Mouse (Mus musculus) CH12.LX (cell line): ENCODE results near the gene H2-M10.4. TPM values are rescaled to one million over a fixed set of nuclear protein-coding genes. Genes with fewer than 3 reads are reported as not detected.

Experiments used
- DNase-seq: peaks from one replicate; pipeline ENCODE4 v3.0.0-alpha.2; 2013; ENCODE audit errors: extremely low read depth
- H3K27ac ChIP-seq: 2 replicates; pipeline ENCODE4 v1.5.1; 2012; ENCODE audit warnings: low read depth, mild to moderate bottlenecking, control low read depth, moderate library complexity; ENCODE audit not compliant: insufficient read depth
- H3K27me3 ChIP-seq: replicated peaks from 2 replicates; pipeline ENCODE3; 2012; ENCODE audit warnings: inconsistent platforms
- H3K36me3 ChIP-seq, 2 experiments: replicated peaks in 1 of 2; 2 replicates each; pipeline versions ENCODE3 to v1.6.1; 2012; ENCODE audit warnings: inconsistent platforms in 1 of 2, low read length in 1 of 2, mild to moderate bottlenecking in 1 of 2, mixed read lengths in 1 of 2, moderate library complexity in 1 of 2; ENCODE audit not compliant: control insufficient read depth in 1 of 2, insufficient read depth in 1 of 2
- H3K4me1 ChIP-seq, 2 experiments: 2 replicates each; pipeline ENCODE4 v1.6.1; 2012; ENCODE audit warnings: inconsistent platforms in 1 of 2, moderate library complexity in 1 of 2; ENCODE audit not compliant: insufficient read depth in 2 of 2, control insufficient read depth in 1 of 2
- H3K4me2 ChIP-seq: 2 replicates; pipeline ENCODE4 v1.6.1; 2012; ENCODE audit warnings: low read depth, mild to moderate bottlenecking, control low read depth; ENCODE audit not compliant: poor library complexity, insufficient read depth, severe bottlenecking
- H3K4me3 ChIP-seq, 3 experiments: fragments of 150-350 bp in 1 of 3; sonication (generic) in 1 of 3; replicated peaks in 1 of 3; 2 replicates each; pipeline versions ENCODE3 to v1.5.1; 2011 to 2012; ENCODE audit warnings: low read depth in 2 of 3, low read length in 2 of 3, mild to moderate bottlenecking in 2 of 3, moderate library complexity in 2 of 3, control low read depth in 1 of 3, improper control_type of control experiment in 1 of 3, inconsistent platforms in 1 of 3, mixed read lengths in 1 of 3; ENCODE audit not compliant: poor library complexity in 1 of 3
- H3K79me2 ChIP-seq: replicated peaks from 2 replicates; pipeline ENCODE4 v1.6.1; 2012; ENCODE audit warnings: mild to moderate bottlenecking, moderate library complexity; ENCODE audit not compliant: control insufficient read depth, poor library complexity, insufficient read depth, severe bottlenecking; ENCODE audit errors: extremely low read depth
- H3K9ac ChIP-seq: 2 replicates; pipeline ENCODE4 v1.6.1; 2012; ENCODE audit warnings: low read depth, mild to moderate bottlenecking, control low read depth, moderate library complexity; ENCODE audit not compliant: insufficient read depth
- H3K9me3 ChIP-seq: replicated peaks from 2 replicates; pipeline ENCODE3; 2012; ENCODE audit warnings: low read length, inconsistent platforms, mixed read lengths
- BHLHE40 ChIP-seq: IDR thresholded peaks from 2 replicates; pipeline ENCODE4 v1.6.1; 2011; ENCODE audit warnings: mild to moderate bottlenecking, low read depth, low read length, improper control_type of control experiment
- CHD1 ChIP-seq: IDR thresholded peaks from 2 replicates; pipeline ENCODE4 v1.6.1; 2012; ENCODE audit warnings: low read depth, low read length, improper control_type of control experiment, inconsistent platforms
- CHD2 ChIP-seq: IDR thresholded peaks from 2 replicates; pipeline ENCODE4 v1.6.1; 2011; ENCODE audit warnings: low read length, improper control_type of control experiment
- CTCF ChIP-seq, 2 experiments: IDR thresholded peaks in 1 of 2; conservative IDR thresholded peaks in 1 of 2; 2 replicates each; pipeline ENCODE4 v1.5.1; 2011 to 2012; ENCODE audit warnings: low read depth in 2 of 2, low read length in 2 of 2, improper control_type of control experiment in 1 of 2, inconsistent platforms in 1 of 2, mild to moderate bottlenecking in 1 of 2, moderate library complexity in 1 of 2
- E2F4 ChIP-seq: IDR thresholded peaks from 2 replicates; pipeline ENCODE4 v1.6.1; 2011; ENCODE audit warnings: low read depth, low read length, improper control_type of control experiment; ENCODE audit not compliant: insufficient replicate concordance
- EP300 ChIP-seq: IDR thresholded peaks from 2 replicates; pipeline ENCODE4 v1.6.1; 2011; ENCODE audit warnings: low read length, improper control_type of control experiment
- ETS1 ChIP-seq: conservative IDR thresholded peaks from 2 replicates; pipeline ENCODE4 v1.6.1; 2012; ENCODE audit warnings: low read depth, mild to moderate bottlenecking, inconsistent platforms, low read length, improper control_type of control experiment, moderate library complexity
- GABPA ChIP-seq: IDR thresholded peaks from 2 replicates; pipeline ENCODE4 v1.6.1; 2012; ENCODE audit warnings: low read depth, low read length, improper control_type of control experiment, inconsistent platforms; ENCODE audit not compliant: insufficient replicate concordance
- HCFC1 ChIP-seq: IDR thresholded peaks from 2 replicates; pipeline ENCODE4 v1.6.1; 2012; ENCODE audit warnings: low read depth, mild to moderate bottlenecking, inconsistent platforms, low read length, improper control_type of control experiment
- IRF4 ChIP-seq: IDR thresholded peaks from 2 replicates; pipeline ENCODE4 v1.6.1; 2014; ENCODE audit warnings: low read depth, mild to moderate bottlenecking, inconsistent platforms, low read length, improper control_type of control experiment
- JUN ChIP-seq: IDR thresholded peaks from 2 replicates; pipeline ENCODE4 v1.6.1; 2011; ENCODE audit warnings: low read depth, mild to moderate bottlenecking, low read length, improper control_type of control experiment, moderate library complexity; ENCODE audit not compliant: insufficient read depth
- KAT2A ChIP-seq: IDR thresholded peaks from 2 replicates; pipeline ENCODE4 v1.6.1; 2012; ENCODE audit warnings: low read length, improper control_type of control experiment, inconsistent platforms; ENCODE audit not compliant: insufficient replicate concordance
- MAZ ChIP-seq: IDR thresholded peaks from 2 replicates; pipeline ENCODE4 v1.6.1; 2012; ENCODE audit warnings: low read depth, mild to moderate bottlenecking, inconsistent platforms, low read length, improper control_type of control experiment, moderate library complexity
- MEF2A ChIP-seq: IDR thresholded peaks from 2 replicates; pipeline ENCODE4 v1.6.1; 2014; ENCODE audit warnings: low read depth, mild to moderate bottlenecking, inconsistent platforms, low read length, improper control_type of control experiment, borderline replicate concordance
- MYC ChIP-seq: IDR thresholded peaks from 2 replicates; pipeline ENCODE4 v1.6.1; 2011; ENCODE audit warnings: low read depth, mild to moderate bottlenecking, improper control_type of control experiment, low read length
- NRF1 ChIP-seq: IDR thresholded peaks from 2 replicates; pipeline ENCODE4 v1.6.1; 2014; ENCODE audit warnings: low read depth, mild to moderate bottlenecking, inconsistent platforms, low read length, improper control_type of control experiment, moderate library complexity
- POLR2A ChIP-seq: IDR thresholded peaks from 2 replicates; pipeline ENCODE4 v1.6.1; 2011; ENCODE audit warnings: low read depth, mild to moderate bottlenecking, improper control_type of control experiment, low read length
- POLR2AphosphoS2 ChIP-seq: IDR thresholded peaks from 2 replicates; pipeline ENCODE4 v1.6.1; 2011; ENCODE audit warnings: low read depth, low read length, improper control_type of control experiment
- RAD21 ChIP-seq: IDR thresholded peaks from 2 replicates; pipeline ENCODE4 v1.6.1; 2011; ENCODE audit warnings: low read depth, mild to moderate bottlenecking, low read length, improper control_type of control experiment, moderate library complexity
- SIN3A ChIP-seq: IDR thresholded peaks from 2 replicates; pipeline ENCODE4 v1.6.1; 2012; ENCODE audit warnings: low read length, improper control_type of control experiment, inconsistent platforms
- SMC3 ChIP-seq: IDR thresholded peaks from 2 replicates; pipeline ENCODE4 v1.6.1; 2011; ENCODE audit warnings: low read depth, low read length, improper control_type of control experiment
- TBP ChIP-seq: conservative IDR thresholded peaks from 2 replicates; pipeline ENCODE4 v1.6.1; 2011; ENCODE audit warnings: low read depth, low read length, improper control_type of control experiment
- TCF12 ChIP-seq: IDR thresholded peaks from 2 replicates; pipeline ENCODE4 v1.6.1; 2014; ENCODE audit warnings: low read depth, mild to moderate bottlenecking, inconsistent platforms, low read length, improper control_type of control experiment
- UBTF ChIP-seq: IDR thresholded peaks from 2 replicates; pipeline ENCODE4 v1.6.1; 2012; ENCODE audit warnings: low read depth, mild to moderate bottlenecking, inconsistent platforms, low read length, improper control_type of control experiment, moderate library complexity
- USF1 ChIP-seq: IDR thresholded peaks from 2 replicates; pipeline ENCODE4 v1.6.1; 2014; ENCODE audit warnings: low read depth, mild to moderate bottlenecking, inconsistent platforms, low read length, improper control_type of control experiment
- ZC3H11A ChIP-seq: IDR thresholded peaks from 2 replicates; pipeline ENCODE4 v1.6.1; 2012; ENCODE audit warnings: low read depth, mild to moderate bottlenecking, inconsistent platforms, low read length, improper control_type of control experiment
- ZKSCAN1 ChIP-seq: IDR thresholded peaks from 2 replicates; pipeline ENCODE4 v1.6.1; 2012; ENCODE audit warnings: low read depth, inconsistent platforms, low read length, improper control_type of control experiment, borderline replicate concordance
- ZMIZ1 ChIP-seq: IDR thresholded peaks from 2 replicates; pipeline ENCODE4 v1.6.1; 2012; ENCODE audit warnings: low read depth, mild to moderate bottlenecking, inconsistent platforms, low read length, improper control_type of control experiment
- ZNF384 ChIP-seq: IDR thresholded peaks from 2 replicates; pipeline ENCODE4 v1.6.1; 2012; ENCODE audit warnings: low read depth, low read length, improper control_type of control experiment, inconsistent platforms
- dilution Hi-C: fragments of 300-500 bp; cut with MboI; formaldehyde crosslinking; loops from 2 replicates; pipeline ENCODE4 v1.14.3; 2020; ENCODE audit warnings: low sequenced_read_pairs; ENCODE audit not compliant: extremely low pct_unique_long_range_greater_than_20kb, extremely low pct_ligation_motif_present
- in situ Hi-C: fragments of 300-500 bp; cut with MboI; formaldehyde crosslinking; loops from 3 replicates; pipeline ENCODE4 v1.14.3; 2019; ENCODE audit warnings: low sequenced_read_pairs, low pct_ligation_motif_present, low pct_unique_long_range_greater_than_20kb, mixed read lengths
- polyA plus RNA-seq: library from polyadenylated mRNA; unstranded; fragments of >175 nt; gene quantifications from 2 replicates; pipeline ENCODE4 v1.2.1, GENCODE M21; 2012; ENCODE audit warnings: low read depth; ENCODE audit not compliant: insufficient read length
- total RNA-seq, 2 experiments: library from RNA; depleted of rRNA; stranded (reverse); fragments of 300-350 nt in 1 of 2; fragments of >200 nt in 1 of 2; gene quantifications; 2 replicates each; pipeline ENCODE4 v1.2.3; 2012 to 2014

The H2-M10.4 gene
- total and polyA plus RNA-seq, 3 experiments, result not detected

DNA sequence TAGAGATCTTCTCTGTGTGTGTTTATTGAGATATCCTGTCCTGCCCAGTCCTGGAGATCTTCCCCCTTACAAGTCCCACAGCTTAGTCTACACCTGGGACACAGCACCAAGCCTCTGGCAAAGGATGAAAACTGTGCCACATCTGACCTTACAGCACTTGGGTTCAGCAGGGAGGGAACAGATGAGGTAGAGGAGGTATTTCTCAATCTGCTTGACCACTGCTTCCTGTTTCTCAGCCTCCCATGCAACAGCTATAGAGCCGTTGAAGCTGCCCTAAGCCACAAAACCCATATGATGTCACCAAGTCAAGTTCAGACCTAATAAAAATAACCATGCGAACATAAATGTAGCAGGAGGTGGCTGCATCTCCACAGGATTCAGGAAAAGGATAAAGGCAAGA lies 30.7 kb downstream of the H2-M10.4 start:
- no peaks in the 10 kb centered on the region for H3K79me2 ChIP-seq
- H3K9me3 ChIP-seq, result no peaks in the 10 kb centered on the region
- H3K9ac ChIP-seq, result no peak overlapping the region
- dilution Hi-C loops (no loop called here), in situ Hi-C loops (no loop called here)
- TF ChIP-seq USF1, result no peak
- no peak for TF ChIP-seq MAZ
- no peak for TF ChIP-seq MYC
- TF ChIP-seq IRF4, result no peak
- no peak for TF ChIP-seq CTCF (conservative IDR thresholded peaks at IDR 0.05 in 1 of 2, IDR thresholded peaks at IDR 0.05 in 1 of 2; ENCODE audit: low read depth in 2 of 2, low read length in 2 of 2)
- no peak for TF ChIP-seq POLR2A
- no peak for TF ChIP-seq TCF12
- no peak for TF ChIP-seq POLR2AphosphoS2
- TF ChIP-seq HCFC1, result no peak
- TF ChIP-seq ZKSCAN1, result no peak
- no peak for TF ChIP-seq TBP
- TF ChIP-seq GABPA, result no peak
- no peak for TF ChIP-seq ZNF384
- no peak for TF ChIP-seq ETS1
- no peak for TF ChIP-seq E2F4
- TF ChIP-seq EP300, result no peak
- TF ChIP-seq BHLHE40, result no peak
- H3K4me3 ChIP-seq, result no peak overlapping the region
- no peak overlapping the region for H3K27ac ChIP-seq
- peaks cover 62% of the 10 kb centered on the region for H3K27me3 ChIP-seq
- DNase-seq, result no peak
- no peak overlapping the region for H3K4me2 ChIP-seq
- no peaks in the 10 kb centered on the region for H3K36me3 ChIP-seq
- H3K4me1 ChIP-seq, result no peaks in the 10 kb centered on the region

DNA sequence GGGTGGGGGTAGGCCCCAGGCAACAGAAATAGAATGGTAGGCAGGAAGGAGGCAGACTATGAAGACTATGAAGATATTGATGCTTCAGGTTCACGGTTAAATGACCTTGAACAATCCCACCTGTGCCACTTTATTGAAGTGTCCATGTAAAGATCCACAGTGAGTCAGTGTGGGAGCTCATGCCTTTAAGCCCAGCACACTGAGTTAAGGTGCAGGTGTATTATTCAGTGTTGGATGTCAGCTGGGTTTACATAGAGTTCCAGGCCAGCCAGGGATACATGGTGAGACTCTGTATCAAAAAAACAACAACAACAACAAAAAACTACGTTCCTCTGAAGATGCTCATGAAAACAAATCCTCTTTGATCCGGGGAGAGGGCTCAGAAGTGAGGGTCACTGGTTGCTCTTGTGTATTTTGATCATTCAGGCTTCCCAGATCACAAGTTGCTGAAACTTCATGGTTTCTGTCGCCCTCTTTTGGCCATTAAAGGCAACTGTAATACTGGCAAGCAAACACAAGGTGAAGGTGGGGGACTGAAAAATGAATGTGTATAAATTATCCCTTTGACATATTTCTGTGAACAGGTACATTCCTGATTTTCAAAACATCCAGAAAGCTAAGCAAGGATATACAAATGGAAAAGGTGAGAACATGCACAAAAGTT lies 43.9 kb downstream of the H2-M10.4 start:
- dilution Hi-C loops, result no loop called here
- no peak overlapping the region for H3K4me2 ChIP-seq
- DNase-seq, result peak; percentile 57

More for the DNA sequence above, 43.9 kb downstream of the H2-M10.4 start:
- Histone ChIP-seq H3K4me1 (no peaks in the 10 kb centered on the region), H3K4me3 (no peak overlapping the region), H3K79me2 (no peaks in the 10 kb centered on the region), H3K27me3 (peaks cover 45% of the 10 kb centered on the region), H3K27ac (no peak overlapping the region), H3K9me3 (peaks cover 5% of the 10 kb centered on the region), H3K36me3 (no peaks in the 10 kb centered on the region), H3K9ac (no peak overlapping the region)
- in situ Hi-C loops, result no loop called here
- TF ChIP-seq UBTF (no peak), NRF1 (no peak), RAD21 (peak; percentile 88), CHD2 (no peak), MYC (no peak), ZMIZ1 (no peak), CTCF (conservative IDR thresholded peaks at IDR 0.05 in 1 of 2, IDR thresholded peaks at IDR 0.05 in 1 of 2; ENCODE audit: low read depth in 2 of 2, low read length in 2 of 2) (peak in 1 of 2 experiments; percentile 88; a peak in 3 of 4 replicates), CHD1 (no peak), MEF2A (no peak), KAT2A (no peak), ZC3H11A (peak; percentile 29; the same call in 1 of the 2 replicates), ETS1 (no peak), POLR2A (no peak), SIN3A (no peak), SMC3 (peak; percentile 75), JUN (no peak), HCFC1 (no peak)
